Mouse (Mus musculus): Measurements from ENCODE around the gene L3mbtl4.

The L3mbtl4 gene

DNA sequence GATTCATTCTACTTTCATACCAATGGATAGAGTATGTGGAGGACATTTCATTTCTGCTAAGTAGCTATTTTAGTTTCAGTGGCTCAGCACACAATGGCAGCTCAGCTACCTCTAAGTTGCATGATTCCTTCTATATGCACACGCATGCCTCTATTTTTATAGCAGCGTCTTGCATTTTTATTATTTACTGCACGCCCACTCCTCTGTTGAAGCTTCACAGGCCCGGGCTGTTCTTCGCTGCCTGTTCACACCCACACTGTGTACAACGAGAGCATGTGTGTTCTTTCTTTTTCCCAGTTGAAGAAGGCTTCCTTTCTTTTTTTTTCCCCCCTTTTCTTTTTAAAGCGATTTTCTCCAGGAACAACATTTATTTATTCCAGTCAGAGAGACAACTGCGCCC, 357.8 kb downstream of the L3mbtl4 start:
- in situ Hi-C loops (cut with MboI; ENCODE audit: low sequenced_read_pairs): no loop called here

DNA sequence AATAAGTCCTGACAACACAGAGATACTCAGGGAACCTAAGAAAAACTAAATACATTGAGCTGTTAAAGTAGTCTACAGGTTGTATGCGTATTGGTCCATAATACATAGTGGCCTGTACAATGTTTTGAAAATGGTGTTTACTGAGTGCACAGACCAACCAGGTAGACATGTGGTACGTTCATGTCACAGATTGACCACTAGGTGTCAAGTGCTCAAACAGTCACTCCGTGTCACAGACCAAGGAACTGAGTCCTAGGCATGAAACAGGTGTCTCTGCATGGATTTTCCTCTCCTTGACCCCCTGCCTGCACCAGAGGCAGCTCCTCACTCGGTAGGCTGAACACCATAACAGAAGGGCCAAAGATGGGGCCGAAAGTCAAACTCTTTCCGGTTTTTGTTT, 366.6 kb downstream of the L3mbtl4 start:
- in situ Hi-C loops (cut with MboI; ENCODE audit: low sequenced_read_pairs): no loop called here

DNA sequence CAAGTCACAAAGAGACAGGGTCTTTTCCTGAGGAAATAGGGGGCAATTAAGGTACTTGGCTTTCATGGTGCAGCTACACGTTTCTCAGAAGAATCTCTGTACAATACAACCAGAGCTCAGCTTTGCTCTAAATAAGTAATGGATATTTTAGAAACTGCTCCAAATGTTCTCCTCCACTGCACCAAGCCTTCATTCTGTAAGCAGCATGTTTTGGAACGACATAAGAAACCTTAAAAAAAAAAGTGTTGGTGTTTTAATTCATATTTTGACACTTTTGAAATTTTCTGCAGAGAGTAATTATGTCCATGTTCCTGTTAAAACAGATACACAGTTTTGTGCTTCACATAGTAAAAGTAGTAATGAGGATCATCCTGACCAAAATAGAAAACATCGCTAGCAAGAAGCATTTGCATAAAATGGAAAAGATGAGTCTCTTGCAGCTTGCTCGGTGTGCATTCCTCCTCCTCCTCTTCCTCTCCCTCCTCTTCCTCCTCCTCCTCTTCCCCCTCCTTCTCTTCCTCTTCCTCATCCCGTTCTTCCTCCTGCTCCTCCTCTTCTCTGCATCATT, 369.0 kb downstream of the L3mbtl4 start:
- in situ Hi-C loops (cut with MboI; ENCODE audit: low sequenced_read_pairs): no loop called here

DNA sequence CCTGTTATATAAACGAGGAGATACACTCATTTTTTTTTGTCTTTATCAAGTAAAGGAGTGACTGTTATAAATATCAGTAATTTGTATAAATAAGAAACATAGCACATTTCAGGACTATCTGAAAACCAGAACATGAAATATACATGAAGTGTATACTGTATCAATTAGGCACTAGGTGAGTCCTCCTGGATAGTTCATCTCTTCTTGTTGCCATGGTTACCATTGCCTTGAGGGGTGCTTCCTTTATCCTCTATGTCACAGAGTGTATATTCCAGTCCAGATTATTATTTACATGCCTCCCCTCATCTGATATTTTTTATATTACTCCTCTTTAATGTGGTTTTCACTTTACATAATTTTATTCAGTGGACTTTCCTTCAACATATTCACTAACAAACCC, 392.9 kb downstream of the L3mbtl4 start:
- in situ Hi-C loops (cut with MboI; ENCODE audit: low sequenced_read_pairs): no loop called here

DNA sequence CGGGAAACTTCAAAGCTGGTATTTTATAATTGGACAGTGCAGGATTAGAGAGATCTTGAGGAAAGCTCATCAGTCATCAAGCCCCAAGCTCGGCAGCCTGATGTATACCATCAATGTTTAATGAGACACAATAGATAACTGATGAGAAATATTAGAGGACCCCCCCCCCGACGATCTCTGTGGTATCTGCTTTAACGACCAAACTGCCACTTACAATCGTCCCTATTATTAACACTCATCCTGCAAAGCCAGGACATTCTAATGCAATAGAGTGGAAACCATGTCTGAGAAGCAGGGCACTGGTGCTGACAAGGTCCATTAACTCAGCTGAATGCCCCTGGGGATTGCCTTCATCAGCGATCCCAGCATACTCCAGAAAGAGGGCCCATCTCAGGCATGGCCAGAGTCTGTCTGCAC, 398.5 kb downstream of the L3mbtl4 start:
- in situ Hi-C loops (cut with MboI; ENCODE audit: low sequenced_read_pairs): no loop called here

DNA sequence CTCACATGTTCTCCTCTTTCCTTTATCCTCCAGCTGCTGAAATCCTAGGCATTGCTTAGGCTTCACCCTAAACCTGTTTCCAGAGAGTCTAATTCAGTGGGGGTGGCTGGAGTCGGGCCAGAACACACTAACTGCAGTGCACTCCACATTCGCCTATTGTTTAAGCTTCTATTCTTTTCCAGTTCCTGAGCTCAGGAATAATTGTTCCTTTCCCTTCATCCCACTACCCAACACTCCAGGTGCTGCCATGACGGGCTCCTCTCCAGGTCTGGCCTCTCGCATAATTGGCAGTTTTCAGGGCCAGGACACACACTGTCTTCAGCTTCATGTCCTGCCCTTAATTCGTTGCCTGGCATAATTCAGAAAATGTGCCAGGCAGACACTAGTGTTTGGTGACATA, 437.1 kb downstream of the L3mbtl4 start:
- in situ Hi-C loops (cut with MboI; ENCODE audit: low sequenced_read_pairs): no loop called here

DNA sequence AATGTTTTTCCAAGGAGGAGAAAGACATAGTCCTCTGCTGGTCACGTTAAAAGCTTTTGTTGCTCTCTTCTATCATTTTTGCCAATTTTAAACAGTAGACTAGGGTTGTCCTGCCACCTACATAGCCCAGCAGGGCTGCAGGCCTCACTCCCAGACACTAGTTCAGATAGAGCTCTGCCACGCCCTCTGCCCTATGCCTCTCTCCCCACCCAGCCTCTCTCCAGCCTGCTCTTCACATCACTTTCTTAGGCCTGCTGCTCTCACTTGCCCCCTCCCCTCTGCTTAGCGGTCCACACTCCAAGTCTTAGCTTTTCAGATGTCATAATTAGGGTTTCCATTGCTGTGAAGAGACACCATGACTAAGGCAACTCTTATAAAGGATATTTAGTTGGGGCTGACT, 437.8 kb downstream of the L3mbtl4 start:
- in situ Hi-C loops (cut with MboI; ENCODE audit: low sequenced_read_pairs): no loop called here

DNA sequence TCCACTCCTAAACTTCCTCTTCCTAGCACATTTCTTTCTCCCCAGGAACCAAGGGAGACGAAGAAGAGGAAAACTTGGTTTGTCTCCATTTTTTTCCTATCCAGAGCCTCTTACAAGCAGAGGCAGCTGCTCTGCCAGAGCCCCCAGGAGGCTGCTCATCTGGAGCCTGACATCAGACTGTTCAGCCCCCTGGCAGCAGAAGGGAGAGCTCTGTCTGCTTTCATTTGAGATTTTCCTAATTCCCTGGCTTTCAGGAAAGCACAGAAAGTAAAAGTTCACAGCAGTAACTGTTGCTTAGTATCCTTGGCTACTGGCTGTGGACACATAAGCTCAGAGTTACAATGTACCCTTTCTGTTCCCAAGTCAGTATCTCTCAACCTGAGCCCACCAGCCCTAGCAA, 474.7 kb downstream of the L3mbtl4 start:
- in situ Hi-C loops (cut with MboI; ENCODE audit: low sequenced_read_pairs): no loop called here

DNA sequence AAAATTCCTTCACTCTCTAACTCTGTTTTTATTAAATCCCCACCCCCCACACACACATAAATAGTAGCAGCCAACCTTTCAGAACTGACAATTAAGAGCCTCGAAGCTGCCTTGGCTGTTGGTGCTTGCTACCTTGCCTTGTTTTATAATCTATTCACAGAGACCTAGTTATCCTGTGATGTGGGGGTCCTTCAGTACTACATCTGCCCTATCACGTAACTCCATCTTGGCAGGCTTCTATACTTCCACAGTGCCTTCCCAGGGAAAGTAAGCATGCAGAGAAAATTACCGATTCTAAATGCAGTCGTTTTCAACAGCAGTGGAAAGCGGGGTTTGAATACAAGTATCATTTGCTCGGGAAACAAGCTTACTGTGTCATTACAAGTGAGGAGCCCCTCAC, 476.9 kb downstream of the L3mbtl4 start:
- in situ Hi-C loops (cut with MboI; ENCODE audit: low sequenced_read_pairs): no loop called here

DNA sequence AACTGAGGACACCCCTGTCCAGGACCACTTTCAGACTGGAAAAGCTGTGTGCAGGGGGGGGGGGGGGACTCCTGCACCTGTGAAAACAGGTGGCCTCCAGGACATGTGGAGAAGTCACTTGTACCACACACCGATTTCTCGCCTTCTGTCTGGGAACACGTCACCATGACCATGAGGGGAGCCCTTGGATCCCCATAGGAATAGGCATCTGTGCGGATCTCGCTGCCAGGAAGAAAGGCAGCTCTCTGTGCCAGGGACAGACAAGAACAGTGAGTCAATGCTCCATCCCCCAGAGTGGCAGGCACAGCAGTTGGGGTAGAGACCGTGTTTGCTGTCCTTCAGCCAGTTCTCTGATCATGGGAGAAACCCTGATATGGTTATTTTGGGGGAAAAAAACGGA, 479.5 kb downstream of the L3mbtl4 start:
- in situ Hi-C loops (cut with MboI; ENCODE audit: low sequenced_read_pairs): no loop called here

DNA sequence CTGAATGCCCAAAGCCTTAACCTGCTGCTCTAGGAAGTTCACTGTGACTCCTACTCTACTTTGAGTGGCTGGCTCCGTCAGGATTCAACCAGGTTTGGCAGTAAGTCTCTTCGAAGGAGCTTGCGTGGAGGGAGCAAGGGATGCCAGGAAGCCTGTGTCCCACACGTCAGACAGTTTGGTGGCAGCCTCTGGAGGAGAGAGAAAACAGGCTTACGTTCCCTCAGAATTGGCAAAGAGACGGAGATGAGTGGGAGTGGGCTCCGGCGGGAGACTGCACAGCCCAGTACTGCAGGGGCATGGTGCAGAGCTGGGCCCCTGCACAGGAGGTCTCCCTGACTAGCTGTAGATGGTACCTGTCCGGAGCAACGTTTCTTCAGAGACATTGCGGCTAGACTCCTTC, 481.2 kb downstream of the L3mbtl4 start:
- in situ Hi-C loops (cut with MboI; ENCODE audit: low sequenced_read_pairs): no loop called here

DNA sequence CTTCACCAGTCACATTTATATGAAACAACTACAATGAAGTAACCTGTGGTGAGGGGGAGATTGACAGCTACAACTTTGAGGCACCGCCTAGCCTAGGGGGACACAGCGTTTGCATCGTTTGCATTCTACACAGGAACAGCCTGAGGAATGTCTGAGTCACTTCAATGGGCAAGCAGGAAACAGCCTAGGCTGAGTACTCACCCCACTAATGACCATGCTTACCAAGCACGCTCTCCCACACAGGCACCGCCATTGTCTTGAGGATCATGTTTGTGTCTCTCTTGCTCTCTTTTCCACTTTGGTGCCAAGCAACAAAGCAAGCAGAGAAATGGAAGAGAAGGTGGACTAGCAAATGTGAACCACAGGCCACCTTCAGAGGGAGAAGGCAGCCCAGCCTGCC, 484.8 kb downstream of the L3mbtl4 start:
- in situ Hi-C loops (cut with MboI; ENCODE audit: low sequenced_read_pairs): no loop called here

DNA sequence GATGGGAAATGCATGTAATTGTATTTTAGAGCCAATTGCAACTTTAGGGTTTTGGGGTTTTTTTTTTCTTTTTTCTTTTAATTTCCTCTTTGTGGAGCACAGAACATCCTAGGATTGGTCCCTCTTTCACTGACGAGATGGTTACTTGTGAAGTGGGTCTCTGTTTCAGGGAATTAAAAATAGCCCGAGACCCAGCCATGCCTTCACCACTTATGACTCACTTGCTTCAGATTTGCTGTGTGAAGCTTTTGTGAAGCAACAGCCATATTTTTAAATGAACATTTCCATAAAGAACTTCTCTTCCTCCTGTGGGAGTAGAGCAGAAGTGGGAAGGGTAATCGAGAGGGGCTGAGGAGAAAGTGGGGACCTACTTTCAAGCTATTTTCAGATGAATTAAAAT, 485.3 kb downstream of the L3mbtl4 start:
- in situ Hi-C loops (cut with MboI; ENCODE audit: low sequenced_read_pairs): no loop called here

DNA sequence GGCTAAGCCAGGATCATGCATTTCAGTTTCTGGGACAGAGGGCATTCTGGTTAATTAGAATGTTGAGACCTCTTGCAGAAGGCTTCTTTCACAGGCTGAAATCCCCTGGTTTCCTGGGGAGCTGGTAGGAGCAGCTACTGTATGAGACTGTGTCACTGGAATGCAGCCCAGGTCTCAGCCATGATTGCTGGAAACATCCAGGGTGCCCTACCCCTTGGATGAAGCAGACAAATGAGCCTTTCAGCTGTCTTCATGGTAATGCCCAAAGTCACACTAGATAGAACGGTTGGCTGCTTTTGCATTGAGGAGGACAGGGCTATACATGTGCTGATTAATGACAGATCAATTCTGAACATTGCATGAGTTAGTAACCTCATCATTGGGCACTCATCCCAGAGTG, 486.4 kb downstream of the L3mbtl4 start:
- in situ Hi-C loops (cut with MboI; ENCODE audit: low sequenced_read_pairs): no loop called here

DNA sequence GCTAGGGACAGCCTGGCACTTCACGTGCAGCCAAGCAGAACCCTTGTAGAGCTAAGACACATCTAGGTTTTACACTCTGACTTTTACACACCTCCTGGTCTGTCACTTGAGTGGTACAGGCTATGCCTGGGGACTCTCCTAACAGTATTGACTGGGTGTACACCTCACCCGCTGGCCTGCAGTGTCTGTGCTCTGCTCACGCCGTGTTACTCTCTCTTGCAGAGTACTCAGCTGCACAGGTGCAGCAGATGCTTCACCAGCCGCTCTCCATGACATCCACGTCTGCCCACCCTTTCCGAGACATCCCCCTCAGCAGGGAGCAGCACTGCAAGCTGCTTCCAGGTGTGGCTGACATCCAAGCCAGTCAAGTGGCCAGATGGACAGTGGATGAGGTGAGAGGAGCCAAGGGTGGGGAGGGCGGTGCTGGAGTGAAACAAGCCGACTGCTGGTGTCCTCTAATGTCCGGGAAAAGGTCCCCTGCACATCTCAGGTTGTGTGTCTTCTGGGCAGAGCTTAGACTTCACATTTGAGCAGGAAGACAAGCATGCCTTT, 490.8 kb downstream of the L3mbtl4 start:
- in situ Hi-C loops (cut with MboI; ENCODE audit: low sequenced_read_pairs): no loop called here

DNA sequence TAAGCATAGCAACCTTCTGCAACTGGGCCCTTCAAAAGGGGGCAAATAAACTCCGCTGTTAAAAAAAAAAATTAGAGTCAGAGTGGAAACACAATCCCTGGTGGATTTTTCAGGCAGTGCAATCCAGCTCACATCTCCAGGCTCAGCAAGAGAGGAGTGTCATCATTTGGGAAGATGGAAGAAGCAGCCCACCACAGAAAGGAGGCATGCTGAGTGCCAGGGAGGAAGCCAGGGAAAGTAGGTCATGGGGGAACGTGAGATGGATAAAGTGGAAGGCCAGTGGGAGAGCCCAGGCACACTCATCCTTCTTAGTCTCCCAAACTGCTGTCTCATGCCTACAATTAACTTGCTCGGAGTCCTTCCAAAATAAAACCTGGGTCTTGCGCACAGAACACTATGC, 496.0 kb downstream of the L3mbtl4 start:
- in situ Hi-C loops (cut with MboI; ENCODE audit: low sequenced_read_pairs): no loop called here

DNA sequence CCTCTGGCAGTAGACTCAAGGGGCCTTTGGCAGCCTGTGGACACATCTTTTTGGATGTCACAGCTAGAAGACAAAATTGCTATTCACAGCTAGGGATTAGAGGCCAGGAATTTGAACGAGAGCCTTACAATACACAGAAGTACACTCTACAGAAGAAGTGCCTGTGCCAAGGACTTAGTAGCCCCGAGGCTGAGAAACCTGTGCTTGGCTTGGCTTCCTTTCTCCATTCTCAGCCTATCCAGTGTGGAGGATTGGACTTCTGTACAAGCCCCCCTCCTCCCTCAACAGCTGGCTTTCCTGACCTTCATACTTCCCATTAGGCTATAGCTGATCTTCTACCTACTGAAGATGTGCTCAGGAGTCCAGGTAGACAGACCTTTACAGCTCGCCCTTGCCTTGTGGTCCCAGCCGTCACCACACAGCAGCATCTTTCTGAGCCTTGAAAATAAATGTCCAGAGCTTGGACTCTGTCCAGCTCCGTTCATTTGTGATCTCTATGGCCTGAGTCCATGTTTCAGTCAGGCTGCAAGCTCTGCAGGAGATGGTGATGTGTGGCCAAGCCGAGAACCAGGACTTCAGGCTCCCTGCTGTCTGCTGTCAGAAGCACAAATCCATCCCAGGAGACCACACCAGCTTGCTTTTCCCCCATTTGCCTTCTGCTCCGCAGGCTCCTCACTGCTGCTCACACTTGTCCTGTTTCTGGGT, 497.6 kb downstream of the L3mbtl4 start:
- in situ Hi-C loops (cut with MboI; ENCODE audit: low sequenced_read_pairs): no loop called here

DNA sequence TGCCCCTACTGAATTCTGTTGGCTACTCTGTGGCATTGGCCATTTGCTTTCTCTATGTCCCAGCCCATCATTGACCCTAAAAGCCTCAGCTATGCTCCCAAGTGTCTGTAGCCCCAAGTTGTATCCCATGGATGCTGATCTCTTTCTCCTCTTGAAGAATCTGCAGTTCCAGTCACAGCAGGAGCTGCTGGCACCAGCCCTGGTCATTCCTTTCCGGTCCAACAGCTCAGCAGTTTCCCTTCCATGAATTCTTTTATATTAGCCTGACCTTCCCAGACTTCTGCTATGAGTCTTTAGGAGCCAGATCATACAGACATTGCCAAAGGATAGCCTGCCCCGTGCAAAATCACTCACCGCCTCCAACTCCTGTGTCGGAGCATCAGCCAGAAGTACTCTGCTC, 520.1 kb downstream of the L3mbtl4 start:
- in situ Hi-C loops (cut with MboI; ENCODE audit: low sequenced_read_pairs): no loop called here

DNA sequence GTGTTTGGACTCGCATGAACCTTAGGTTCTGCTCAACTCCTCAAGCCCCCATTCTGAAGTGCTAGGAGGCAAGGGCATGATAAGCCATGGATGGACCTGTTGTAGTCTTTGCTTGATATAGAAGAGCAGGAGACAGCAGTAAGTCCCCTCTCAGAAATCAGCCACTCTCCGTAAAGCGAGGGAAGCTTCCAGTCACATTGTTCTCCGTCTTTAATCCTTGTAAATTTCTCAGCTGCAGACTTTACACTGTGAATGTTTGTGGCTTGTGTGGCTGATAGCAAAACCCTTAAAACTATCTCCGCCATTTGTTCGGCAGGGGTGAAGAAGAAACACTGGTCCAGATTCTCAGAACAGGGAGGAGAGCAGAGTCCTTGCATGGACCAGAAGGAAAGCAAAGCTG, 552.7 kb downstream of the L3mbtl4 start, which contains the start of gene Tmem200c:
Gene Tmem200c, plus strand, starts transcription at position 301 of the 400 bp plus-strand sequence.
- in situ Hi-C loops (cut with MboI; ENCODE audit: low sequenced_read_pairs): no loop called here

All from CH12F3 (cell line).